Mouse (Mus musculus): ENCODE data around the gene Cox17. TPM values are rescaled to one million over a fixed set of nuclear protein-coding genes. Genes with fewer than 3 reads are reported as not detected.

The Cox17 gene
- polyA plus RNA-seq, 1 experiment from 2014 or later: 305 TPM

DNA sequence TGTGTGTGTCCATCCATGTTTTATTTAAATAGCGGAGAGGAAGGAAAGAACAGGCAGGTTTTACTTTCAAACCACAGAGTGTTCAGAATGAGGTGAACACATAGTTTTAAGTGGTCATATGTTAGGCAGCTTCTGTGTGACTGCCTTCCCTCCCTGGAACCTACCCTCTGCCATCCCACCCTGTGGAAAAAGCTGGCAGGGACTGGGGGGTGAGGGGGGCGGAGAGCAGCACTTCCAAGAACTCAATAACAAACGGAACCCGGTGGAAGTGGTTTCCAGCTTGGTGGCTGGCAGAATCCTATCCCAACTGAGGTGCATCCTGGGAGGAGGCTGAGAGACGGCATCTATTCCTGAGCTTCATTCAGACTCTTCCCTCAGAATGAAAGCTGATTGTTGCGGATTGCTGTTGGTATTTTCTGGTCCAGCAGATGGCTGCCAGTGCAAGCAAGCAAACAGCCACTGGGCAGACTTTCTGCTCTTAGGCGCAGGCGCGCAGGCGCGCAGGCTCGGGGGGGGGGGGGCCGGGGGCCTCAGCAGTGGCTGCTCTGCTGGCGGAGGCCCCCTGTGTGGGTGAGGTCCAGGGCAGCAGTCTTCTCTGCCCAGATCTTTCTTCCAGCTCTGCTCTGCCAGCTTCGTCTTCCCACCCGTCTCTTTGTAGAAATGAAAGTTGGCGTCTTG, 29.5 kb downstream of the Cox17 start:
- DNase-seq (ENCODE audit: low spot score) (peak; percentile 74), ATAC-seq (replicated peaks; ENCODE audit: low FRiP score, low read depth) (peak; percentile 85)
- Histone ChIP-seq H3K27ac (no peak overlapping the region), H3K4me3 (replicated peaks; ENCODE audit: low read depth, low read length) (peak overlapping the region; percentile 21), H3K27me3 (ENCODE audit: insufficient read depth, low read length) (no peaks in the 10 kb centered on the region), H3K36me3 (ENCODE audit: insufficient read depth, low read length) (no peaks in the 10 kb centered on the region), H3K9me3 (replicated peaks; ENCODE audit: low read length) (no peaks in the 10 kb centered on the region), H3K4me1 (replicated peaks; ENCODE audit: insufficient read depth, low read length) (no peaks in the 10 kb centered on the region), H3K4me2 (ENCODE audit: low read length) (peak overlapping the region; percentile 42), H3K9ac (ENCODE audit: low read depth, low read length) (peak overlapping the region; percentile 33)
- TF ChIP-seq CTCF (IDR thresholded peaks at IDR 0.05; ENCODE audit: low read depth): peak; percentile 61
- 38% methylated on average over 17 of the region's 17 CpGs for WGBS

DNA sequence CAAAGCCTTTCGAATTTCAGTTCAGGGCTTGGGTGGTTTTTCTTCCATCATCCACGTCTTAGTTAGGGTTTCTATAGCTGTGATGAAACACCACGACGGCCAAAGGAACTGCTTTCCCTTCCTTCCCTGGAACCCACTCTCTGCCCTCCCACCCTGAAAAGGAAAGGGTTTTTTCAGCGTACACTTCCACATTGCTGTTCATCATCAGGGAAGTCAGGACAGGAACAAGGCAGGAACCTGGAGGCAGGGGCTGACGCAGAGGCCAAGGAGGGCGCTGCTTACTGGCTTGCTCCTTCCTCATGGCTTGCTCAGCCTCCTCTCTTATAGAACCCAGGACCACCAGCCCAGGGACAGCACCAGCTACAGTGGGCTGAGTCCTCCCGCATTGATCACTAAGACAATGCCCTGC, 30.1 kb downstream of the Cox17 start:
- Histone ChIP-seq H3K27me3 (ENCODE audit: insufficient read depth, low read length) (no peaks in the 10 kb centered on the region), H3K4me2 (ENCODE audit: low read length) (peak overlapping the region; percentile 42), H3K4me1 (replicated peaks; ENCODE audit: insufficient read depth, low read length) (no peaks in the 10 kb centered on the region), H3K36me3 (ENCODE audit: insufficient read depth, low read length) (no peaks in the 10 kb centered on the region), H3K9me3 (replicated peaks; ENCODE audit: low read length) (no peaks in the 10 kb centered on the region), H3K4me3 (replicated peaks; ENCODE audit: low read depth, low read length) (peak overlapping the region; percentile 21; the same call in 1 of the 2 replicates), H3K27ac (no peak overlapping the region), H3K9ac (ENCODE audit: low read depth, low read length) (peak overlapping the region; percentile 33)
- DNase-seq (ENCODE audit: low spot score) (peak; percentile 36), ATAC-seq (replicated peaks; ENCODE audit: low FRiP score, low read depth) (no peak; the same call in 1 of the 2 replicates)
- TF ChIP-seq CTCF (IDR thresholded peaks at IDR 0.05; ENCODE audit: low read depth): no peak
- WGBS: 46% methylated on average over 8 of the region's 8 CpGs

DNA sequence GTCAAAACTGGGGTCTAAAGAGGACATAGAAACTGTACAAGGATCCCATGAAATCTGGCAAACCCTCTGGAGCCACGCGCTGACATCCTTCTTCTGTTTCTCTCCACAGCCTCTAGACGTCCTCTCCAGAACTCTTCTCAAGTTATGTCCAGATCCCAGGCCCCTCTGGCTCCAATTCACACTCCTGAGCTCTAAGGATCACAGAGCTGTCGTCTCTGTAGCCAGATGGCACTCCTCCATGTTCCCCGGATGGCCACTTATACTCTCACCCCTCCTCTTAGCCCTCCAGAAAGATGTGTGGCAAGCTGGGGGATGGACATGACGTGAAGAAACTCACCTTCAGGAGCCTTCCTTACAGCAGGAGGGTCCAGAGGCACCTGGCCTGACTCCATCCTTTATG, 30.8 kb downstream of the Cox17 start:
- TF ChIP-seq CTCF (IDR thresholded peaks at IDR 0.05; ENCODE audit: low read depth): no peak
- Histone ChIP-seq H3K4me3 (replicated peaks; ENCODE audit: low read depth, low read length) (no peak overlapping the region), H3K4me2 (ENCODE audit: low read length) (no peak overlapping the region), H3K27ac (no peak overlapping the region), H3K4me1 (replicated peaks; ENCODE audit: insufficient read depth, low read length) (no peaks in the 10 kb centered on the region), H3K27me3 (ENCODE audit: insufficient read depth, low read length) (no peaks in the 10 kb centered on the region), H3K9ac (ENCODE audit: low read depth, low read length) (no peak overlapping the region), H3K36me3 (ENCODE audit: insufficient read depth, low read length) (no peaks in the 10 kb centered on the region), H3K9me3 (replicated peaks; ENCODE audit: low read length) (no peaks in the 10 kb centered on the region)
- no peak for DNase-seq (ENCODE audit: low spot score)
- ATAC-seq (replicated peaks; ENCODE audit: low FRiP score, low read depth): no peak
- 76% methylated on average over 6 of the region's 6 CpGs for WGBS

DNA sequence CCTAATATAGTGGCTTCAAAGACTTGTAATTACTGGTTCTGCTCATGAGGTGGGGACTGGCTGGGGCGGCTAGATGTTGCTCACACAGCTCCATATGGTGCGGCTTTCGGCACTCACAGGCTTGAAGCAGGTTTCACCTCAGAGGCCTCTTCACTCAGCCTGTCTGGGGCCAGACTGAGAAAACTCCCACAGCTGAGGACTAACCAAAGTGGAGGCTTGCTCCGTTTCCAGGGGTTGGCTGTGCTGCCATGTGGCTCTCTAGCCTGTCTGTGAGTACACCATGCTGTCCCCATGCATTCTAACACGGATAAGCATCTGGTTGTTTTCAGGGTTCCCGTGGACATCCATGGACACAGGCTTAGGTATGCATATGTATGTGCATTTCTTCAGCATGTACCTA, 31.8 kb downstream of the Cox17 start:
- H3K27ac ChIP-seq: no peak overlapping the region
- no peaks in the 10 kb centered on the region for H3K4me1 ChIP-seq (replicated peaks; ENCODE audit: insufficient read depth, low read length)
- H3K27me3 ChIP-seq (ENCODE audit: insufficient read depth, low read length): no peaks in the 10 kb centered on the region
- no peak overlapping the region for H3K4me3 ChIP-seq (replicated peaks; ENCODE audit: low read depth, low read length)
- H3K36me3 ChIP-seq (ENCODE audit: insufficient read depth, low read length): no peaks in the 10 kb centered on the region
- DNase-seq (ENCODE audit: low spot score) (no peak), ATAC-seq (replicated peaks; ENCODE audit: low FRiP score, low read depth) (no peak)
- H3K9me3 ChIP-seq (replicated peaks; ENCODE audit: low read length): no peaks in the 10 kb centered on the region
- H3K4me2 ChIP-seq (ENCODE audit: low read length): no peak overlapping the region
- WGBS: 55% methylated on average over 6 of the region's 6 CpGs
- H3K9ac ChIP-seq (ENCODE audit: low read depth, low read length): no peak overlapping the region
- TF ChIP-seq CTCF (IDR thresholded peaks at IDR 0.05; ENCODE audit: low read depth): no peak

DNA sequence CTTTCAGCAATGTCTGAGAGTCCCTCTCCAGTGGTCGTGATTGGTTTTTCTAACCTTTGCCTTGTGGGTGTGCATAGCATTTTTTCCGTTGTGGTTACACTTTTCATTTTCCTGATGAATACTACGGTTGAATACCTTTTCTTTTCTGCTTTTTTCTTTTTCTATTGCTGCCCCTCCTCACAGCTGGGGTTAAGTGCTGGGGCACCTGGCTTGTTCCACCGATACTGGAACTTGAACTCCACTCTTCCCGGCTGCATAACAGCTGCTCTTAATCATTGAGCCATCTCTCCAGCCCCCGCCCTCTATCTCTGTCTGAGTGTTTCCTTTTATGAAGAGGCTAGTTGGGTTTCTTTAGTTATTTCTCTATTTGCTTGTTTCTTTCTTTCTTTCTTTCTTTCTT, 32.3 kb downstream of the Cox17 start:
- Histone ChIP-seq H3K4me3 (replicated peaks; ENCODE audit: low read depth, low read length) (no peak overlapping the region), H3K27me3 (ENCODE audit: insufficient read depth, low read length) (no peaks in the 10 kb centered on the region), H3K4me1 (replicated peaks; ENCODE audit: insufficient read depth, low read length) (no peaks in the 10 kb centered on the region), H3K36me3 (ENCODE audit: insufficient read depth, low read length) (no peaks in the 10 kb centered on the region), H3K9ac (ENCODE audit: low read depth, low read length) (no peak overlapping the region), H3K27ac (no peak overlapping the region), H3K4me2 (ENCODE audit: low read length) (no peak overlapping the region), H3K9me3 (replicated peaks; ENCODE audit: low read length) (no peaks in the 10 kb centered on the region)
- 13% methylated on average over 6 of the region's 6 CpGs for WGBS
- DNase-seq (ENCODE audit: low spot score) (no peak), ATAC-seq (replicated peaks; ENCODE audit: low FRiP score, low read depth) (no peak)
- TF ChIP-seq CTCF (IDR thresholded peaks at IDR 0.05; ENCODE audit: low read depth): no peak

DNA sequence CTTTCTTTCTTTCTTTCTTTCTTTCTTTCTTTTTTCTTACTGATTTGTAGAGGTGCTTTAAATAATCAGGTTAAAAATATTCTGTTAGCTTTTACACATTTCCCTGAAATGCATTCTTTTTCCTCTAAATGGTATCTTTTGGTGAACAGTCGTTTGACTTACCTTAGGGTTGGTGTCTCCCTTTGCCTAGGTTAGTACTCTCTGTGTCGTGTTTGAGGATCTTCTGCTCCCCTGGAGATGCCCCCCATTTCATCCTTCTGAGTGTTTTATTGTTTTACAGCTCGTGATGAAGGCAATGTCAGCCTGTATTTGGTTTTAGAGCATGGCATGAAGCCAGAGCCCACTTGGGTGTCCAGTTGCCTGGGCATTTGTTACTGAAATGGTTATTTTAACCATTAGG, 32.7 kb downstream of the Cox17 start:
- no peak for TF ChIP-seq CTCF (IDR thresholded peaks at IDR 0.05; ENCODE audit: low read depth)
- Histone ChIP-seq H3K9me3 (replicated peaks; ENCODE audit: low read length) (no peaks in the 10 kb centered on the region), H3K4me2 (ENCODE audit: low read length) (no peak overlapping the region), H3K4me1 (replicated peaks; ENCODE audit: insufficient read depth, low read length) (no peaks in the 10 kb centered on the region), H3K4me3 (replicated peaks; ENCODE audit: low read depth, low read length) (no peak overlapping the region), H3K27me3 (ENCODE audit: insufficient read depth, low read length) (no peaks in the 10 kb centered on the region), H3K9ac (ENCODE audit: low read depth, low read length) (no peak overlapping the region), H3K27ac (no peak overlapping the region), H3K36me3 (ENCODE audit: insufficient read depth, low read length) (no peaks in the 10 kb centered on the region)
- WGBS: 26% methylated on average over 3 of the region's 3 CpGs
- no peak for ATAC-seq (replicated peaks; ENCODE audit: low FRiP score, low read depth)
- DNase-seq (ENCODE audit: low spot score): no peak

DNA sequence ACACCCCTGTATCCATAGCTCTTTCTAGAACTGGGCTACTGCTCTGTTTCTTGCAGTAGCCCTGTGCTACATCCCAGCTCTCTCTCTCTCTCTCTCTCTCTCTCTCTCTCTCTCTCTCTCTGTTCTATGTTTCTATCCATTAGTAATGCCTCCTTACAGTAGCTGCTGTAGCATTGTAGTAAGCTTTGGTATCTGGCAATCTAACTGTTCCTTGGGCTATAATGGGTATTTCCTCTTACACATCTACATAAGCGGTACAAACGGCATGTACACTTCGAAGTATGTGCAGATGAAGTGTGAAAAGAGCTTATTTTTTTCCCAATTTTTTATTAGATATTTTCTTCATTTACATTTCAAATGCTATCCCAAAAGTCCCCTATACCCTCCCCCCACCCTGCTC, 33.1 kb downstream of the Cox17 start:
- WGBS: 90% methylated on average over 3 of the region's 3 CpGs
- H3K4me3 ChIP-seq (replicated peaks; ENCODE audit: low read depth, low read length): no peak overlapping the region
- no peak overlapping the region for H3K4me2 ChIP-seq (ENCODE audit: low read length)
- DNase-seq (ENCODE audit: low spot score): no peak
- no peak for ATAC-seq (replicated peaks; ENCODE audit: low FRiP score, low read depth)
- H3K4me1 ChIP-seq (replicated peaks; ENCODE audit: insufficient read depth, low read length): no peaks in the 10 kb centered on the region
- no peaks in the 10 kb centered on the region for H3K27me3 ChIP-seq (ENCODE audit: insufficient read depth, low read length)
- H3K27ac ChIP-seq: no peak overlapping the region
- H3K9ac ChIP-seq (ENCODE audit: low read depth, low read length): no peak overlapping the region
- TF ChIP-seq CTCF (IDR thresholded peaks at IDR 0.05; ENCODE audit: low read depth): no peak
- H3K9me3 ChIP-seq (replicated peaks; ENCODE audit: low read length): no peaks in the 10 kb centered on the region
- no peaks in the 10 kb centered on the region for H3K36me3 ChIP-seq (ENCODE audit: insufficient read depth, low read length)

Measured in kidney, postnatal 0 days (tissue).